Mouse (Mus musculus) cerebellum, adult 2 months (tissue): ENCODE measurements around the gene Cebpe.

Source experiments
- CTCF ChIP-seq: fragments of 200-500 bp; IDR thresholded peaks from 2 replicates; pipeline ENCODE4 v1.5.1; 2011; ENCODE audit warnings: low read depth, mild to moderate bottlenecking, control low read depth, low read length, moderate library complexity, borderline replicate concordance; ENCODE audit not compliant: insufficient read depth
- POLR2A ChIP-seq: fragments of 200-500 bp; IDR thresholded peaks from 2 replicates; pipeline ENCODE4 v1.6.1; 2011; ENCODE audit warnings: low read length, control low read depth, borderline replicate concordance; ENCODE audit not compliant: insufficient read depth

- TF ChIP-seq CTCF (no peak), POLR2A (no peak)
Observed at GRCm38 (mm10) chr14:54705844-54706243, 6.1 kb downstream of the Cebpe start.
